Mouse (Mus musculus) bone marrow macrophage, adult 2 months (primary cell): ENCODE results near the gene Pear1.

Experiments used
- CTCF ChIP-seq: IDR thresholded peaks from 2 replicates; pipeline ENCODE4 v1.5.1; 2012; ENCODE audit warnings: low read depth, mild to moderate bottlenecking, low read length, moderate library complexity
- POLR2A ChIP-seq: IDR thresholded peaks from 2 replicates; pipeline ENCODE4 v1.6.1; 2012; ENCODE audit warnings: mild to moderate bottlenecking, low read depth, low read length, borderline replicate concordance

- TF ChIP-seq POLR2A (no peak), CTCF (no peak)
Measured at GRCm38 (mm10) chr3:87735335-87735734, 88.8 kb downstream of the Pear1 start.
